Mouse (Mus musculus) ES-E14 (cell line): ENCODE results near the gene Tex50.

Source experiments
- CHD2 ChIP-seq: IDR thresholded peaks from 2 replicates; pipeline ENCODE4 v1.6.1; 2014; ENCODE audit warnings: mild to moderate bottlenecking, low read depth, low read length, inconsistent platforms
- HCFC1 ChIP-seq: IDR thresholded peaks from 2 replicates; pipeline ENCODE4 v1.6.1; 2012; ENCODE audit warnings: low read length, inconsistent platforms, borderline replicate concordance; ENCODE audit not compliant: insufficient read depth
- MAFK ChIP-seq: IDR thresholded peaks from 2 replicates; pipeline ENCODE4 v1.6.1; 2014; ENCODE audit warnings: mild to moderate bottlenecking, low read depth, low read length, inconsistent platforms; ENCODE audit not compliant: insufficient read depth
- ZC3H11A ChIP-seq: IDR thresholded peaks from 2 replicates; pipeline ENCODE4 v1.6.1; 2012; ENCODE audit warnings: low read depth, mild to moderate bottlenecking, inconsistent platforms, low read length, borderline replicate concordance

DNA sequence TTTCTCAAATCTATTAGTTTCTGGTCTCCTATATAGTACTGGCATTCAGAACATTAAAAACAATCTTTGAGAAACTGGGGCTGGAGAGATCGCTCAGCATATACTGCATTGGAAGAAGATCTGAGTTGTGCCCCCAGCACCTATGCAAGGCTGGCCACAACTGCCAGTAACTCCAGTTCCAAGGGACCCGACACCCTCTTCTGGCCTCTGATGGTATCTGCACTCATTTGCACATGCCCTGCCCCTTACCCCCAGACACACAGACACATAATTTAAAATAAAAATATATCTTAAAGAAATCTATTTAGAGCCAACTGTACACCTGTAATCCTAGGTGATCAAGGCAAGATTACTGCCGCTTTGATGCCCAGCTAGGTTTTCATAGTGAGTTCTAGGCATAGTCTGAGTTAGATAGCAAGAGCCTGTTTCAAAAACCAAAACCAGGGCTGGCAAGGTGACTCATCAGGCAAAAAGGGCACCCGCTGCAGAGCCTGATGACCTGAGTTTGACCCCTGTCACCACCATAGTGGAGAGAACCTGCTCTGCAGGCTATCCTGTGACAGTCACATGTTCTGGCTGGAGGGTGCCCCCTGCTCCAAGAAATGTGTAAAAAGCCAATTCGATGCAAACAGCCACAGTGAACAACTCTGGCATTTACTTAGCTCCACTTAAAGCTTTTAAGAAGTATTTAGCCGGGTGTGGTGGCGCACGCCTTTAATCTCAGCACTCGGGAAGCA is 18.9 kb downstream of the Tex50 start:
- TF ChIP-seq MAFK, result no peak
- no peak for TF ChIP-seq HCFC1
- no peak for TF ChIP-seq ZC3H11A
- TF ChIP-seq CHD2, result no peak
